Mouse (Mus musculus): ENCODE measurements around the gene Mdm4.

- TF ChIP-seq POLR2A (IDR thresholded peaks at IDR 0.05; ENCODE audit: low read depth, low read length) (no peak), CTCF (conservative IDR thresholded peaks at IDR 0.05; ENCODE audit: insufficient read depth, insufficient read length, low read depth, low read length) (no peak)
These were observed 65.7 kb downstream of the Mdm4 start for GRCm38 (mm10) chr1:132964691-132965090.

All from kidney, adult 2 months (tissue).